Mouse (Mus musculus): ENCODE data around the gene Nrp2. TPM values are rescaled to one million over a fixed set of nuclear protein-coding genes. Genes with fewer than 3 reads are reported as not detected.

Nrp2 gene
- total and polyA plus RNA-seq, 3 experiments = not detected

DNA sequence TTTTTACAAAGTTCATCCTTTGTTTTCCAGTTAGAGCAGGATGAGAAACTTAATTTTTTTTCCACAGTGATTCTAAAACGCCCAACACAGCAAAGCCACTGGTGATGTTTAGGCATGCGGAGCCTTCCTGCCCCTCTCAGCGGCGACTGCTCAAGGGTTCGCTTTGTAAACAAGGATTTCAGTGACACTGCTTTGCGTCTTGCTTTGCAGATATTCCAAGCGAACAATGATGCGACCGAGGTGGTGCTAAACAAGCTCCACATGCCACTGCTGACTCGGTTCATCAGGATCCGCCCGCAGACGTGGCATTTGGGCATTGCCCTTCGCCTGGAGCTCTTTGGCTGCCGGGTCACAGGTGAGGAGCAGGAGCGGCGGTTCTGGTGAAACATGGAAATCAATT lies 57.5 kb downstream of the Nrp2 start:
- Histone ChIP-seq H3K79me2 (ENCODE audit: control insufficient read depth, insufficient read depth, low read length, poor library complexity) (no peaks in the 10 kb centered on the region), H3K4me3 (ENCODE audit: control insufficient read depth in 1 of 2, insufficient read depth in 1 of 2, low read depth in 2 of 2, low read length in 2 of 2) (no peak overlapping the region), H3K36me3 (ENCODE audit: control insufficient read depth in 1 of 2, insufficient read depth in 2 of 2, low read length in 2 of 2) (no peaks in the 10 kb centered on the region), H3K27ac (ENCODE audit: control insufficient read depth, low read depth, low read length) (no peak overlapping the region), H3K9ac (ENCODE audit: control insufficient read depth, low read depth, low read length, poor library complexity, severe bottlenecking) (no peak overlapping the region), H3K27me3 (ENCODE audit: control insufficient read depth in 1 of 2, insufficient read depth in 2 of 2, low read length in 2 of 2) (no peaks in the 10 kb centered on the region), H3K4me1 (ENCODE audit: control insufficient read depth in 1 of 2, insufficient read depth in 2 of 2, low read length in 2 of 2) (no peaks in the 10 kb centered on the region), H3K9me3 (replicated peaks; ENCODE audit: insufficient read depth, low read length) (no peaks in the 10 kb centered on the region)
- DNase-seq (ENCODE audit: low read depth, low spot score) = no peak
- TF ChIP-seq HCFC1 (IDR thresholded peaks at IDR 0.05; ENCODE audit: low read depth, low read length) (no peak), ZC3H11A (IDR thresholded peaks at IDR 0.05; ENCODE audit: low read depth, low read length) (no peak), MYB (IDR thresholded peaks at IDR 0.05; ENCODE audit: low read depth, low read length) (no peak), MAZ (IDR thresholded peaks at IDR 0.05; ENCODE audit: low read depth, low read length) (no peak)

DNA sequence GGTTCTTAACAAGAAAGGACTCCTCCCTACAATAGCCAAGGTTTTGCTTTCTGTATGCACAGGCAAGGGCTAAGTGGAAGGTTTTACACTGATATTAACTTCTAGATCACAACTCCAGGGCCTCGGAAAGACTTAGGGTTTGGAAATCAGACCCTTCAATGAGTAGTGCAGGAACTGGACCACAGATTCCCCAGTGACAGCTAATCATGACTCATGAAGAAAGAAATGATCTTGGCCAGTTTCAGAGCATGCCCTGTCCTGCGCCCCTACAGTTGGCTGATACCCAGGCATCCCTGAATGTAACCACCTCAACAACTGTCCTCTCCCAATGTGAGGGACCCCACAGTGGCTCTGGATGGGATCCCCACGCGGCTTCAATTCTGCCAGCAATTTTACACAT lies 60.7 kb downstream of the Nrp2 start:
- no peak overlapping the region for H3K4me3 ChIP-seq (ENCODE audit: control insufficient read depth in 1 of 2, insufficient read depth in 1 of 2, low read depth in 2 of 2, low read length in 2 of 2)
- H3K27me3 ChIP-seq (ENCODE audit: control insufficient read depth in 1 of 2, insufficient read depth in 2 of 2, low read length in 2 of 2) = no peaks in the 10 kb centered on the region
- H3K27ac ChIP-seq (ENCODE audit: control insufficient read depth, low read depth, low read length) = no peak overlapping the region
- H3K79me2 ChIP-seq (ENCODE audit: control insufficient read depth, insufficient read depth, low read length, poor library complexity) = no peaks in the 10 kb centered on the region
- H3K36me3 ChIP-seq (ENCODE audit: control insufficient read depth in 1 of 2, insufficient read depth in 2 of 2, low read length in 2 of 2) = no peaks in the 10 kb centered on the region
- H3K4me1 ChIP-seq (ENCODE audit: control insufficient read depth in 1 of 2, insufficient read depth in 2 of 2, low read length in 2 of 2) = no peaks in the 10 kb centered on the region
- TF ChIP-seq RCOR1 (IDR thresholded peaks at IDR 0.05; ENCODE audit: low read depth, low read length) (no peak), GATA1 (IDR thresholded peaks at IDR 0.05; ENCODE audit: low read depth, low read length) (no peak), USF2 (IDR thresholded peaks at IDR 0.05; ENCODE audit: borderline replicate concordance in 1 of 2, insufficient read depth in 1 of 2, low read depth in 1 of 2, low read length in 2 of 2) (no peak), NELFE (IDR thresholded peaks at IDR 0.05; ENCODE audit: low read depth, low read length) (no peak), HCFC1 (IDR thresholded peaks at IDR 0.05; ENCODE audit: low read depth, low read length) (no peak), TBP (IDR thresholded peaks at IDR 0.05; ENCODE audit: low read depth, low read length) (no peak), MXI1 (IDR thresholded peaks at IDR 0.05; ENCODE audit: low read depth, low read length) (no peak)
- DNase-seq (ENCODE audit: low read depth, low spot score) = no peak
- H3K9me3 ChIP-seq (replicated peaks; ENCODE audit: insufficient read depth, low read length) = no peaks in the 10 kb centered on the region
- H3K9ac ChIP-seq (ENCODE audit: control insufficient read depth, low read depth, low read length, poor library complexity, severe bottlenecking) = no peak overlapping the region

GRCm38 (mm10) chr1:62765171-62765570 lies 62.1 kb downstream of the Nrp2 start:
- DNase-seq (ENCODE audit: low read depth, low spot score) = no peak
- Histone ChIP-seq H3K9me3 (replicated peaks; ENCODE audit: insufficient read depth, low read length) (no peaks in the 10 kb centered on the region), H3K9ac (ENCODE audit: control insufficient read depth, low read depth, low read length, poor library complexity, severe bottlenecking) (no peak overlapping the region), H3K4me3 (ENCODE audit: control insufficient read depth in 1 of 2, insufficient read depth in 1 of 2, low read depth in 2 of 2, low read length in 2 of 2) (no peak overlapping the region), H3K36me3 (ENCODE audit: control insufficient read depth in 1 of 2, insufficient read depth in 2 of 2, low read length in 2 of 2) (no peaks in the 10 kb centered on the region), H3K27ac (ENCODE audit: control insufficient read depth, low read depth, low read length) (no peak overlapping the region), H3K4me1 (ENCODE audit: control insufficient read depth in 1 of 2, insufficient read depth in 2 of 2, low read length in 2 of 2) (no peaks in the 10 kb centered on the region), H3K27me3 (ENCODE audit: control insufficient read depth in 1 of 2, insufficient read depth in 2 of 2, low read length in 2 of 2) (no peaks in the 10 kb centered on the region), H3K79me2 (ENCODE audit: control insufficient read depth, insufficient read depth, low read length, poor library complexity) (no peaks in the 10 kb centered on the region)
- no peak for TF ChIP-seq MYB (IDR thresholded peaks at IDR 0.05; ENCODE audit: low read depth, low read length)
